Mouse (Mus musculus) embryonic facial prominence, embryonic 15.5 days (tissue): ENCODE data around the gene Bloc1s4. TPM values are rescaled to one million over a fixed set of nuclear protein-coding genes. Genes with fewer than 3 reads are reported as not detected.
A peak's percentile ranks its signal among the peaks of the same experiment; 100 is the strongest.

ENCODE experiments used
- ATAC-seq: fragments of 200-750 bp; cut with Nextera tagmentation; 2 replicates; pipeline ENCODE4 v1.8.0; 2017; ENCODE audit warnings: low read depth, moderate TSS enrichment; ENCODE audit not compliant: insufficient number of reproducible peaks, low FRiP score, low TSS enrichment
- H3K27ac ChIP-seq: fragments of 300-500 bp; sonication (generic); replicated peaks from 2 replicates; pipeline ENCODE4 v1.5.1; 2015; ENCODE audit warnings: mild to moderate bottlenecking, inconsistent platforms
- H3K27me3 ChIP-seq: fragments of 300-500 bp; sonication (generic); 2 replicates; pipeline ENCODE4 v1.6.1; 2015; ENCODE audit warnings: inconsistent platforms
- H3K36me3 ChIP-seq: fragments of 300-500 bp; sonication (generic); 2 replicates; pipeline ENCODE4 v1.6.1; 2015; ENCODE audit warnings: mild to moderate bottlenecking, inconsistent platforms
- H3K4me1 ChIP-seq: fragments of 300-500 bp; sonication (generic); 2 replicates; pipeline ENCODE4 v1.6.1; 2015; ENCODE audit warnings: inconsistent platforms
- H3K4me2 ChIP-seq: fragments of 300-500 bp; sonication (generic); replicated peaks from 2 replicates; pipeline ENCODE4 v1.6.1; 2015; ENCODE audit warnings: mild to moderate bottlenecking, inconsistent platforms
- H3K4me3 ChIP-seq: fragments of 300-500 bp; sonication (generic); replicated peaks from 2 replicates; pipeline ENCODE4 v1.5.1; 2015; ENCODE audit warnings: mild to moderate bottlenecking, inconsistent platforms
- H3K9ac ChIP-seq: fragments of 300-500 bp; sonication (generic); 2 replicates; pipeline ENCODE4 v1.6.1; 2015; ENCODE audit warnings: inconsistent platforms
- H3K9me3 ChIP-seq: fragments of 300-500 bp; sonication (generic); replicated peaks from 2 replicates; pipeline ENCODE4 v1.6.1; 2016; ENCODE audit warnings: inconsistent platforms
- WGBS: fragments of 180-500 bp; shearing (Covaris S2); methylation state at CpG from one replicate; pipeline ENCODE4 v1.1.7; 2015; 5-methylcytosine and 5-hydroxymethylcytosine counted together
- polyA plus RNA-seq: library from polyadenylated mRNA; unstranded; fragments of >200 nt; fragmentation: Nextera tagmentation; extraction: Ambion mirVana; gene quantifications from 2 replicates; pipeline ENCODE4 v1.2.1, GENCODE M21; 2015

Bloc1s4 gene
- polyA plus RNA-seq, 1 experiment from 2014 or later: 31.2 TPM

DNA sequence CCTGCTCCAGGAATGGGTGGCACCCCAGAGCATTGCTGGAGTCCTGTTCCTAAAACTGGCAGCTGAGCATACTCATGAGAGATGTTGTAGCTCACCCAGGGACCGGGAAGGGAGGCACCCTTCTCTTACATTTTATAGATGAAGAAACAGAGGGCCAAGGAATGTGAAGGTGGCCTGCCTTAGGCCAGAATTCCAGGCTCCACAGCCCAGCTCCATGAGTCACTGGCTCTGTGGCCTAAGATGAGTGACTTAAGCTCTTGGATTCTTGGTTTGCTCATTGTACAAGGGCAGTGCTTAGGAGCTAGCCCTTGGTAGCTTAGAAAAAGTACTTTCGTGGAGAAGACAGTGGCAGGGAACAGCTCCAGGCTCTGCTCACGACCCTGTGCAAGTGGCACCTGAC lies 33.6 kb downstream of the Bloc1s4 start:
- Histone ChIP-seq H3K4me1 (peaks cover 21% of the 10 kb centered on the region), H3K36me3 (no peaks in the 10 kb centered on the region), H3K27me3 (no peaks in the 10 kb centered on the region; the same call in 1 of the 2 replicates), H3K27ac (no peak overlapping the region), H3K4me2 (no peak overlapping the region), H3K4me3 (no peak overlapping the region), H3K9me3 (no peaks in the 10 kb centered on the region), H3K9ac (no peak overlapping the region)
- ATAC-seq: no peak
- 71% methylated on average over 3 of the region's 3 CpGs for WGBS

DNA sequence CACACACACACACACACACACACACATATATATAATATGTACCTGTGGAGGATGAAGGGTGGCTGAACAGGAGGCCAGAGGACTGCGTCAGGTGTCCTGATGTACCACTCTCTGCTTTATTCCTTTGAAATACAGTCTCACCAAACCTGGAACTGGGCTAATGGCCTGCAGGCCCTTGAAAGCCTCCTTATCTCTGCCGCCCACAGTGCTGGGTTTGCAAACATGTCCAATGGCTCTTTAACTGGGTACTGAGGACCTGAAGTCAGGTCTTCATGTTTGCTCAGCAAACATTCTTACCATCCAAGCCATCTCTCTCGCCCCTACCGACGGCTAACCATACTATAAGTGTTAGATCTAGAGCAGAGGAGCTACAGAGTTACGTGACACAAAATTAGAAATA lies 34.8 kb downstream of the Bloc1s4 start:
- WGBS: 86% methylated on average over 6 of the region's 6 CpGs
- no peak overlapping the region for H3K4me2 ChIP-seq
- ATAC-seq: no peak

DNA sequence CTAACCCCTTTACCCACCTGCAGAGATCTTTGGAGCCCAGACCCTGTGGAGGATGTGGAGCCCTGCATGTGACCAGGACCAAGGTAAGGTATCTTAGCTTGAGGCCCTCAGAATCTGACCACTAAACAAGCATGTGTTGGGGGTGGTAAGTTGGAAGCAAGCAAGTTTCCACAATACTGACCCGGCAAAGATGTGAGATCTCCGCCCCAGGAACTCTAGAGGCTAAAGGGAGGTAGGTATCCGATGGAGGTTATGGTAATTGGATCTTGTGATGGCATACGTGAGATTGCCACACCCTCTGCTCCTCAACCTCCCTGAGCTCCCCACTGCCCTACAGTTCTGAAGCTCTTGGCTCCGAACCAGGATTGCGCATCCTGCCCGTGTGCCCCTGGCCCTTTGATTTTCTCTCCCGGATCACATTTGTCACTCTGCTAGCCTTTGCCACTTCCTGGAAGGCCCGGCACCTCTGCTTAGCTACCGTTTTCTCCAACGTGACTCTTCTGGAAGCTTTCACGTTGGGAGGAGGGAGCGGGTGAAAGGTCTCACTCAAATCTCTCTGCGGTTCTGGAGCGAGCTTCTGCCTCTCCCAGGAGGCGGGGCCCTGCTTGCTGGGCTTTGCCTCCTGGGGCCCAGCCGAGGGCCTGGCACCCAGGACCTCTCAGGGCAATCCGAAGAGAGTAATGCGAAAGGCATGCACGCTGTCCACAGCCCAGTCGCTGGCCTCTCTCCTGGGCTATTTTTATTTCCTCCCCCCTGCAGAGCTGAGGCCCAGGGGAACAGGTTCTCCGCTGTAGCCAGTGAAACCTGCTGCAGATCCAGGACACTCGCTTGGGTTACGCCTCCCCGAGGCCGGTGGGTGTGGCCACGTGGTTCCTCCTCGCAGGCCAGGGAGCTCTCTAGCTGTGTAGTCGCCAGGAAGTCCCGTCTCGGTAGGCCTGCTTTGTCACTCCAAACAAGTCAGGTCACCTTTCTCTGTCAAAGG lies 35.6 kb downstream of the Bloc1s4 start:
- peaks cover 21% of the 10 kb centered on the region for H3K4me1 ChIP-seq
- ATAC-seq: peak; percentile 89
- H3K9ac ChIP-seq: peak overlapping the region; percentile 3; the same call in 1 of the 2 replicates
- H3K9me3 ChIP-seq: no peaks in the 10 kb centered on the region
- peak overlapping the region; percentile 66 for H3K27ac ChIP-seq
- no peaks in the 10 kb centered on the region; the same call in 1 of the 2 replicates for H3K27me3 ChIP-seq
- no peaks in the 10 kb centered on the region for H3K36me3 ChIP-seq
- WGBS: 6% methylated on average over 31 of the region's 31 CpGs
- peak overlapping the region; percentile 37 for H3K4me3 ChIP-seq
- peak overlapping the region; percentile 69 for H3K4me2 ChIP-seq

More for the DNA sequence above, 34.8 kb downstream of the Bloc1s4 start:
- Histone ChIP-seq H3K4me3 (no peak overlapping the region), H3K27ac (no peak overlapping the region; the same call in 1 of the 2 replicates), H3K9ac (no peak overlapping the region), H3K9me3 (no peaks in the 10 kb centered on the region), H3K36me3 (no peaks in the 10 kb centered on the region), H3K4me1 (peaks cover 21% of the 10 kb centered on the region), H3K27me3 (no peaks in the 10 kb centered on the region; the same call in 1 of the 2 replicates)

DNA sequence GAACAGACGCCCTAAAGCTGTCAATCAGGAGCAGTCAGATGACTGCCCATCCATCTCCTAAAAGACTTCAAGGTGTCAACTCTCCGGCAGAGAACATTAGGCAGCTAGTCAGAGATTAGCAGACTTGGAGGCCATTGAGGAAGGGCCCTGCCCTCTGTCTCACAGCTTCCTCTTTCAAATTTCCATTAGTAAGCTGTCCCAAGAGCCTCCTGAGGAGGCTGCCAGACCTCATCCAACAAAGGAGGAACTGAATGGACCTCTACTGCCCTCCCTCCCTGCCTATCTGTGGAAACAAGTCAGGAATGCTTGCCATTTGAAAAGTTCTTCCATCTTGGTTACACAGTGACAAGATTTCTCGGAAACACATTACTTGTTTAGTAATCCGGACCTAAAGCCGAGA lies 36.6 kb downstream of the Bloc1s4 start:
- WGBS: 63% methylated on average over 5 of the region's 5 CpGs
- H3K9ac ChIP-seq: no peak overlapping the region
- H3K27me3 ChIP-seq: no peaks in the 10 kb centered on the region
- H3K36me3 ChIP-seq: no peaks in the 10 kb centered on the region
- H3K27ac ChIP-seq: peak overlapping the region; percentile 66; the same call in 1 of the 2 replicates
- ATAC-seq: no peak
- H3K4me2 ChIP-seq: no peak overlapping the region
- peaks cover 21% of the 10 kb centered on the region for H3K4me1 ChIP-seq
- no peaks in the 10 kb centered on the region for H3K9me3 ChIP-seq
- H3K4me3 ChIP-seq: no peak overlapping the region

DNA sequence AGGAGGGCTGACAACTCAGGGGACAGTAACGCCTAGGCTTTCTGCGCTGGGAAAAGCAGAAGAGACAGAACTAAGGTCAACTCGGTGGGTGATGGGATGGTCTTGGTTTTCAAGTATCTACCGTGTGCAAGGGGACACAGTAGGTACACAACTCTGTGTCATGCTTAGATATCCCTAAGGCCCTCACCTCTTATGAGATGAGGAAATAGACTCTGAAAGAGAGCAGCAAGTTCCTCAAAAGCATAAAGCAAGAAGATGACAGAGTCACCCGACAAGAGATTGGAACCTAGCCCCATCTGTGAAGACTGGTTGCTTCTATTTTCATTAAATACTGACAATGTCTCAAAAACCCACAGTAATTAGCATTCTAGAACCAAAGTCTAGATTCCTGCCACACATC lies 42.7 kb downstream of the Bloc1s4 start:
- Histone ChIP-seq H3K4me2 (no peak overlapping the region), H3K9ac (no peak overlapping the region), H3K4me3 (no peak overlapping the region), H3K9me3 (no peaks in the 10 kb centered on the region), H3K4me1 (no peaks in the 10 kb centered on the region), H3K27me3 (no peaks in the 10 kb centered on the region), H3K27ac (no peak overlapping the region), H3K36me3 (no peaks in the 10 kb centered on the region)
- WGBS: 82% methylated on average over 5 of the region's 5 CpGs
- ATAC-seq: no peak

DNA sequence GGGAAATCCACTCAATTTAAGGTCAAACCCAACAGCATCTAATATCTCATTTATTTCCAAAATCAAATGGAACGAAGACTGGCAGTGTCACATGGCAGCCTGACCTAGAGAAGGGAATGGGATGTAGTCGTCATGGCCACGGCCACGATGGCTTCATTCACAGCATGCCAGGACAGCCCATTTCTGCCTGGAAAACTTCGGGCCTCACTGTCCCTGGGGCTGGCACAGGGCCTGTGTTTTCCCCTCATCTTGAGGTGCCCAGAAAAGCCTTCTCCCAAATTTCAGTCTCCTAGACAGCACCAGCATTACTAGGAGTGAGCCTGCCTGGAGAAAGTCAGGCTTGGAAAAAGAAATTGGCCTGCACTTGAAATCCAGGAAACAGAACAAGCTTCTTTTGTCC lies 43.1 kb downstream of the Bloc1s4 start:
- H3K27me3 ChIP-seq: no peaks in the 10 kb centered on the region
- no peak for ATAC-seq
- no peaks in the 10 kb centered on the region for H3K9me3 ChIP-seq

DNA sequence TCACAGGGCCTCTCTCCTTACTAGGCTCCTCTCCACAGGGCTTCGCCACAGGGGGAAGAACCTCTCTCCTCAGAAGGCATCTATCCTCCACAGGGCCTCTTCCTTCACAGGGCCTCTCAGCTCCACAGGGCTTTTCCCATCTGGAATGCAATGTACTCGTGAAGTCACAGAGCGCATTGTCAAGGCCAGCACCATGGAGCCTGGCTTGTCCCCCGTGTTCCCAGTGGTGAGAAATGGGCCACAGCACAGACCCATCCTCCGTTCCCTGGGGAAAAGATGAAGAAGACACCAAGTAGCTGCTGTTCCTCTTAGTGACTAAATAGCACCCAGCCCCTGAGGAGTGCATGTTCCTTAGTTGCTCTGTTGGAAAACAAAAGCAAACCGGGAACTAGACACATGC lies 43.8 kb downstream of the Bloc1s4 start:
- no peak overlapping the region for H3K27ac ChIP-seq
- no peak for ATAC-seq
- no peaks in the 10 kb centered on the region for H3K9me3 ChIP-seq
- no peaks in the 10 kb centered on the region for H3K4me1 ChIP-seq
- no peaks in the 10 kb centered on the region for H3K27me3 ChIP-seq
- no peak overlapping the region for H3K4me3 ChIP-seq
- H3K4me2 ChIP-seq: no peak overlapping the region
- H3K9ac ChIP-seq: no peak overlapping the region
- WGBS: 73% methylated on average over 6 of the region's 6 CpGs
- H3K36me3 ChIP-seq: no peaks in the 10 kb centered on the region

More for the DNA sequence above, 43.1 kb downstream of the Bloc1s4 start:
- no peak overlapping the region for H3K27ac ChIP-seq
- 81% methylated on average over 5 of the region's 5 CpGs for WGBS
- no peaks in the 10 kb centered on the region for H3K36me3 ChIP-seq
- no peaks in the 10 kb centered on the region for H3K4me1 ChIP-seq
- no peak overlapping the region for H3K9ac ChIP-seq
- no peak overlapping the region for H3K4me3 ChIP-seq
- H3K4me2 ChIP-seq: no peak overlapping the region

DNA sequence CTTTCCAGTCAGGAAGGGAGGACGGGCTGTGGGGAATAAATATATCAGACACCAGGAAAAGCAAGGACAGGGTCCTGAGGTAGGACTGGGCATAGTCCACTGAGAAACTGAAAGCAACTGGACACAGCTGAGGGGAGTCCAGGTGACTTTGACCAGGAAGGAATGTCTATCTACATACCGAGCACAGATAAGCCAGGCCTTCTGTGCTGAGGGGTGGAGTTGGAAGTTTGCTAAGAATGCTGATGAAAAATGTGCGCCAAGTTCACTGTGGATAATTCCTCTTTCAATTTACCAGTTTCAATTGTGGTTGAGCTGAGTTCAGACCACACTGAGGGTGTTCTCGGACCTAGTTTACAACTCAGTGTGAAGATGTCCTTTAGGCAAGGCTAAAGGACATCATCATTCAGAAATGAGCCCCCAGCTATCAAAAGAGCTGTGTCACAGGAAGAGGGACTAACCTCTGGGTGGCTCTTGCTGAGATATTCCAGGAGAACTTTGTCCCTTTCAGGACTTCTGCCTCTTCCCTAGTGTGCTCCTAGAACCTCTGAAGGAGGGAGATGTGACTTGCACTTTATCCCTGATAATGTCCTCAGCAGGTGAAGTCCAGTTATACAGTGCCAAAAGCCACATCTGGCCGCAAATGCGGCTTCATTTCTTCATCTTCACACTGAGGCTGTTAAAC lies 47.4 kb downstream of the Bloc1s4 start:
- H3K4me3 ChIP-seq: no peak overlapping the region
- H3K4me1 ChIP-seq: peaks cover 4% of the 10 kb centered on the region; the same call in 1 of the 2 replicates
- WGBS: 68% methylated on average over 6 of the region's 6 CpGs
- no peaks in the 10 kb centered on the region for H3K36me3 ChIP-seq
- H3K27me3 ChIP-seq: no peaks in the 10 kb centered on the region
- no peaks in the 10 kb centered on the region for H3K9me3 ChIP-seq
- H3K4me2 ChIP-seq: no peak overlapping the region
- no peak for ATAC-seq
- no peak overlapping the region for H3K9ac ChIP-seq
- H3K27ac ChIP-seq: no peak overlapping the region

DNA sequence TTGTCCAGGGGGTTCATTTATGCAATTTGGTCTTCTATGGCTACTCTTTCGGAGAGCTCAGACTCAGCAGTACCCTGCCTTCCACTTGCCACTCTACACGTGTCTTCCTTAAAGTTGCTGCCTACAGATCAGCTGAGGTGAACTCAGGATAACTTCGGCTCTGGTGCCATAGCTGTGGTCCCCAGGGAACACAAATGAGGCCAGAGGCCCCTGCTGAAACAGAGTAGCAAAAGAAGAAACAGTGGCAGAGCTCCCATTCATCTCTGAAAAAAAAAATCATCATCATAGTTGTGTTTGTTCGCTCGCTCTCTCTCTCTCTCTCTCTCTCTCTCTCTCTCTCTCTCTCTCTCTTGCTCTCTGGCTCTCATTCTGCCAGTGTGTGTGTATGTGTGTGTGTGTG lies 49.8 kb downstream of the Bloc1s4 start:
- Histone ChIP-seq H3K4me2 (no peak overlapping the region), H3K9me3 (no peaks in the 10 kb centered on the region), H3K4me1 (peaks cover 15% of the 10 kb centered on the region), H3K36me3 (no peaks in the 10 kb centered on the region), H3K27me3 (no peaks in the 10 kb centered on the region), H3K9ac (no peak overlapping the region), H3K4me3 (no peak overlapping the region), H3K27ac (no peak overlapping the region)
- 67% methylated on average over 5 of the region's 5 CpGs for WGBS
- no peak for ATAC-seq

DNA sequence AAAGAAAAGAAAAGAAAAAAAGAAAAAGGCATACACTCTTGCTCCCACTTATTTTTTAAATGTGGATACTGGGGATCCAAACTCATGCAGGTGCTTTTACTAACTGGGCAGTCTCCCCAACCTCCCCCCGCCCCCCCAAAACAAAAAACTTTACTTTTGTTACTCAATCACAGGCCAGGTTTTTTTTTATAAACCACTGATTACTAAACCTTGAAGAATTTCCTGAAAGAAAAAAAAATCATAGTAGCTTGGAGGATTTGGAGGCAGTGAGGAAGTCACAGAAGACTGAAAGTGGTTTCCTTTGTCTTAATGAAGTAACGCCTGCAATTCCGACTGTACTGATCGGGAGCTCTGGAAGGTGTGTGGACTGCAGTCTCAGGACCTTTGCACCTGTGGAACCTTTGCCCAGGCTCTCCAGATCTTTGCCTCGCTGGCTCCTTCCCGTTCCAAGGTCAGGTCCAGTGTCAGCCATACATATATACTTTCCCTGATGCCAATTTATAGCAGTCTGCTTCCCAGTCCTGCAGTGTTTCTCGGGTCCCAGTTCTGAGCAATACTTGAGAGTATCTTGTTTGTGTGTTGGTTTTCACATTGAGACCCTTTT lies 50.3 kb downstream of the Bloc1s4 start:
- Histone ChIP-seq H3K4me1 (peaks cover 20% of the 10 kb centered on the region), H3K9me3 (no peaks in the 10 kb centered on the region), H3K4me3 (no peak overlapping the region), H3K27ac (no peak overlapping the region), H3K9ac (no peak overlapping the region), H3K27me3 (no peaks in the 10 kb centered on the region), H3K4me2 (no peak overlapping the region), H3K36me3 (no peaks in the 10 kb centered on the region)
- 69% methylated on average over 7 of the region's 7 CpGs for WGBS
- ATAC-seq: no peak
